ENCODE assay signal across 17 mouse cellular contexts in genomic region chrX:142379894-142380293, GRCm38 (mm10). TPM values are rescaled to one million over a fixed set of nuclear protein-coding genes. Genes with fewer than 3 reads are reported as not detected.
A peak's percentile ranks its signal among the peaks of the same experiment; 100 is the strongest.
DNase-seq lines count a peak whose midpoint lies in the region; ATAC-seq lines count a peak whose summit lies in the region.
"Had no signal": no experiment of that assay in that cellular context is flagged by ENCODE, and none has a peak within 500 bp of the region (broad histone marks: within the 10 kb centered on the region; RNA-seq: fewer than 3 reads in every experiment).

No protein-coding gene starts in this region.

- H3K36me3 ChIP-seq in splenic B cell, adult 2 months (ENCODE audit: control insufficient read depth, insufficient read depth, low read length, poor library complexity, severe bottlenecking): no peaks in the 10 kb centered on the region
- H3K36me3 ChIP-seq: limb, embryonic 15.5 days; neural tube, embryonic 12.5 days had no signal

- peak; percentile 49 to 57; a peak in 1 of 4 replicates for ATAC-seq in hematopoietic stem cell, adult 5-6 weeks (replicated peaks in 1 of 2; ENCODE audit: insufficient read depth in 1 of 2, low FRiP score in 2 of 2, low TSS enrichment in 1 of 2, low read depth in 1 of 2, poor library complexity in 2 of 2, severe bottlenecking in 2 of 2)
- ATAC-seq: forebrain, embryonic 14.5 days; liver, postnatal 0 days had no signal

- intact Hi-C loops in gastrocnemius, postnatal 14 days (cut with DNase I; ENCODE audit: low total_unique reads): no loop called here

- no peaks in the 10 kb centered on the region for H3K27me3 ChIP-seq in splenic B cell, adult 2 months (ENCODE audit: control insufficient read depth, insufficient read depth, low read length, poor library complexity, severe bottlenecking)
- H3K27me3 ChIP-seq: limb, embryonic 15.5 days; neural tube, embryonic 12.5 days had no signal

- DNase-seq in spleen, postnatal 36 days (ENCODE audit: low spot score in 2 of 2): peak; percentile 7 to 24
- no peak for DNase-seq in spleen, adult 18-20 months
- peak; percentile 22 for DNase-seq in splenic B cell, adult 2 months (ENCODE audit: low read depth, low spot score)
- DNase-seq in gastrocnemius, postnatal 14 days: no peak
- DNase-seq in lung, postnatal 4 days: no peak
- DNase-seq in gastrocnemius, postnatal 25 days: no peak
- no peak for DNase-seq in ovary, postnatal 36 days (ENCODE audit: low spot score)
- DNase-seq: cerebellum, adult 8-10 months; heart, adult 2 months; kidney, adult 11 months; kidney, postnatal 10 days; liver, postnatal 0 days; midbrain, embryonic 14.5 days had no signal

RNA-seq across cellular contexts. Expression of gene Acsl4, which starts 10.4 kb away (rescaled TPM):
- total RNA-seq in hematopoietic stem cell, adult 5-6 weeks (2017): 33.4 and 41.8 TPM in 2 replicates
- total RNA-seq in gastrocnemius, postnatal 14 days (2021): 10 to 100 TPM; 31.7 to 34.5 TPM
- total RNA-seq in gastrocnemius, postnatal 25 days (2021): 10 to 100 TPM; 19.1 to 21.5 TPM

Comparison
In these comparisons a context has a peak if more than half of its experiments do, and no peak if none do; other contexts are left out.
1. DNase-seq: peak in spleen, postnatal 36 days (2 of 2) and splenic B cell, adult 2 months (single experiment); none in spleen, adult 18-20 months (0 of 2), gastrocnemius, postnatal 14 days (single experiment), lung, postnatal 4 days (0 of 2), gastrocnemius, postnatal 25 days (single experiment) and ovary, postnatal 36 days (single experiment).